Mouse (Mus musculus) brain, embryonic 14.5 days (tissue): ENCODE measurements at regions not wholly inside any gene's neighbourhood (a gene's known extent, or its start where the extent isn't known, plus 50 kb on each side); places are given as distances from the start of the nearest gene placed in this dataset.

Experiments used
- CTCF ChIP-seq: fragments of 200-500 bp; IDR thresholded peaks from 2 replicates; pipeline ENCODE4 v1.5.1; 2012; ENCODE audit warnings: inconsistent platforms, mild to moderate bottlenecking, moderate library complexity, borderline replicate concordance; ENCODE audit not compliant: insufficient read depth, insufficient read length; ENCODE audit errors: extremely low read depth
- POLR2A ChIP-seq: fragments of 200-500 bp; IDR thresholded peaks from 2 replicates; pipeline ENCODE4 v1.6.1; 2012; ENCODE audit warnings: mild to moderate bottlenecking, inconsistent platforms, borderline replicate concordance; ENCODE audit not compliant: poor library complexity, insufficient read depth, insufficient read length, severe bottlenecking; ENCODE audit errors: extremely low read depth

- TF ChIP-seq POLR2A, result no peak
- TF ChIP-seq CTCF, result no peak
Observed at GRCm38 (mm10) chr6:67128503-67129463, 91.5 kb upstream of the Gadd45a start.
